In genomic region chr11:9199868-9200267, GRCm38 (mm10) we compare ENCODE assay signal across 35 mouse cellular contexts. TPM values are rescaled to one million over a fixed set of nuclear protein-coding genes. Genes with fewer than 3 reads are reported as not detected.
"Had no signal": no experiment of that assay in that cellular context is flagged by ENCODE, and none has a peak within 500 bp of the region (broad histone marks: within the 10 kb centered on the region; RNA-seq: fewer than 3 reads in every experiment).

No protein-coding gene starts in this region.

- H3K4me2 ChIP-seq: heart, embryonic 11.5 days; heart, embryonic 12.5 days; heart, embryonic 13.5 days; heart, embryonic 15.5 days; hindbrain, embryonic 12.5 days; hindbrain, embryonic 13.5 days; hindbrain, embryonic 14.5 days; hindbrain, embryonic 15.5 days; intestine, embryonic 15.5 days; kidney, embryonic 15.5 days had no signal

- H3K4me1 ChIP-seq: heart, embryonic 12.5 days; heart, embryonic 13.5 days; heart, embryonic 15.5 days; hindbrain, embryonic 10.5 days; hindbrain, embryonic 12.5 days; hindbrain, embryonic 13.5 days; hindbrain, embryonic 15.5 days; intestine, embryonic 15.5 days; kidney, embryonic 15.5 days had no signal

- ATAC-seq: hindbrain, embryonic 16.5 days; hindbrain, postnatal 0 days; inflammation-experienced regulatory T-cells, adult 6 months; intestine, embryonic 15.5 days; intestine, embryonic 16.5 days; intestine, postnatal 0 days had no signal

- H3K9me3 ChIP-seq: heart, embryonic 12.5 days; heart, embryonic 13.5 days; heart, embryonic 15.5 days; hindbrain, embryonic 10.5 days; hindbrain, embryonic 12.5 days; hindbrain, embryonic 13.5 days; hindbrain, embryonic 15.5 days; intestine, embryonic 15.5 days; kidney, embryonic 15.5 days had no signal

- H3K9ac ChIP-seq: heart, embryonic 12.5 days; heart, embryonic 13.5 days; heart, embryonic 15.5 days; hindbrain, embryonic 12.5 days; hindbrain, embryonic 13.5 days; hindbrain, embryonic 14.5 days; hindbrain, embryonic 15.5 days; intestine, embryonic 15.5 days; kidney, embryonic 15.5 days had no signal

- H3K27me3 ChIP-seq: heart, embryonic 12.5 days; heart, embryonic 13.5 days; heart, embryonic 15.5 days; hindbrain, embryonic 12.5 days; hindbrain, embryonic 13.5 days; hindbrain, embryonic 15.5 days; intestine, embryonic 15.5 days; kidney, embryonic 15.5 days had no signal

- H3K36me3 ChIP-seq: heart, embryonic 12.5 days; heart, embryonic 13.5 days; heart, embryonic 15.5 days; hindbrain, embryonic 10.5 days; hindbrain, embryonic 12.5 days; hindbrain, embryonic 13.5 days; hindbrain, embryonic 15.5 days; intestine, embryonic 15.5 days; kidney, embryonic 15.5 days had no signal

- H3K27ac ChIP-seq: heart, embryonic 13.5 days; heart, embryonic 15.5 days; hindbrain, embryonic 10.5 days; hindbrain, embryonic 12.5 days; hindbrain, embryonic 13.5 days; hindbrain, embryonic 14.5 days; hindbrain, embryonic 15.5 days; hindbrain, postnatal 0 days; intestine, embryonic 15.5 days; kidney, embryonic 15.5 days; kidney, postnatal 0 days; layer of hippocampus, adult 2 months had no signal

- H3K4me3 ChIP-seq: heart, embryonic 12.5 days; heart, embryonic 13.5 days; heart, embryonic 15.5 days; hindbrain, embryonic 10.5 days; hindbrain, embryonic 12.5 days; hindbrain, embryonic 13.5 days; hindbrain, embryonic 15.5 days; intestine, embryonic 15.5 days; kidney, embryonic 15.5 days; layer of hippocampus, adult 2 months had no signal

- DNase-seq: heart, postnatal 10 days; heart, postnatal 14 days; heart, postnatal 36 days; heart, postnatal 4 days; kidney, adult 11 months; kidney, adult 18-20 months; kidney, adult 2 months; kidney, adult 8-10 months; kidney, adult 9 months; kidney, postnatal 10 days; kidney, postnatal 14 days; kidney, postnatal 36 days; kidney, postnatal 4 days; layer of hippocampus, adult 9-11 months; layer of hippocampus, postnatal 36 days had no signal

RNA-seq across cellular contexts. Expression of gene Abca13, which starts 8.1 kb away (rescaled TPM):
- total RNA-seq: heart, postnatal 10 days; heart, postnatal 25 days; heart, postnatal 36 days had no signal
- polyA plus RNA-seq: hindbrain, embryonic 11.5 days; inflammation-experienced regulatory T-cells, adult 6 months had no signal
